Mouse (Mus musculus) limb, embryonic 15.5 days (tissue): ENCODE measurements around the gene Flt1. TPM values are rescaled to one million over a fixed set of nuclear protein-coding genes. Genes with fewer than 3 reads are reported as not detected.

Source experiments
- ATAC-seq: fragments of 200-750 bp; cut with Nextera tagmentation; 2 replicates; pipeline ENCODE4 v1.8.0; 2017; ENCODE audit warnings: low read depth, moderate TSS enrichment; ENCODE audit not compliant: insufficient number of reproducible peaks, low FRiP score, low TSS enrichment
- H3K27ac ChIP-seq: fragments of 300-500 bp; sonication (generic); 2 replicates; pipeline ENCODE4 v1.5.1; 2015; ENCODE audit warnings: moderate library complexity, mild to moderate bottlenecking, inconsistent platforms
- H3K27me3 ChIP-seq: fragments of 300-500 bp; sonication (generic); 2 replicates; pipeline ENCODE4 v1.6.1; 2015; ENCODE audit warnings: inconsistent platforms
- H3K36me3 ChIP-seq: fragments of 300-500 bp; sonication (generic); 2 replicates; pipeline ENCODE4 v1.6.1; 2015; ENCODE audit warnings: inconsistent platforms
- H3K4me1 ChIP-seq: fragments of 300-500 bp; sonication (generic); 2 replicates; pipeline ENCODE4 v1.6.1; 2015; ENCODE audit warnings: inconsistent platforms
- H3K4me2 ChIP-seq: fragments of 300-500 bp; sonication (generic); 2 replicates; pipeline ENCODE4 v1.6.1; 2015; ENCODE audit warnings: mild to moderate bottlenecking, inconsistent platforms
- H3K4me3 ChIP-seq: fragments of 300-500 bp; sonication (generic); 2 replicates; pipeline ENCODE4 v1.5.1; 2015; ENCODE audit warnings: mild to moderate bottlenecking, inconsistent platforms
- H3K9ac ChIP-seq: fragments of 300-500 bp; sonication (generic); 2 replicates; pipeline ENCODE4 v1.6.1; 2015; ENCODE audit warnings: inconsistent platforms
- H3K9me3 ChIP-seq: fragments of 300-500 bp; sonication (generic); 2 replicates; pipeline ENCODE4 v1.6.1; 2016; ENCODE audit warnings: inconsistent platforms
- WGBS: fragments of 180-500 bp; shearing (Covaris S2); methylation state at CpG from one replicate; pipeline ENCODE4 v1.1.7; 2015; 5-methylcytosine and 5-hydroxymethylcytosine counted together
- polyA plus RNA-seq: library from polyadenylated mRNA; unstranded; fragments of >200 nt; fragmentation: Nextera tagmentation; extraction: Ambion mirVana; gene quantifications from 2 replicates; pipeline ENCODE4 v1.2.1, GENCODE M21; 2015

Flt1 gene
- polyA plus RNA-seq, 1 experiment from 2014 or later, result 12.2 TPM

- H3K4me2 ChIP-seq, result peak overlapping the region; percentile 11
- H3K36me3 ChIP-seq, result no peaks in the 10 kb centered on the region
- WGBS, result 3% methylated on average over 15 of the region's 15 CpGs
- no peak for ATAC-seq
- no peak overlapping the region for H3K27ac ChIP-seq
- peaks cover 47% of the 10 kb centered on the region for H3K27me3 ChIP-seq
- H3K4me1 ChIP-seq, result peaks cover 20% of the 10 kb centered on the region
- H3K9ac ChIP-seq, result no peak overlapping the region
- no peak overlapping the region for H3K4me3 ChIP-seq
- H3K9me3 ChIP-seq, result no peaks in the 10 kb centered on the region
These were observed 22.3 kb upstream of the Flt1 start for GRCm38 (mm10) chr5:147748081-147748581.

- no peak for ATAC-seq
- H3K27me3 ChIP-seq, result peaks cover 24% of the 10 kb centered on the region
- no peak overlapping the region for H3K9ac ChIP-seq
- no peaks in the 10 kb centered on the region for H3K9me3 ChIP-seq
- H3K36me3 ChIP-seq, result no peaks in the 10 kb centered on the region
- peaks cover 6% of the 10 kb centered on the region; the same call in 1 of the 2 replicates for H3K4me1 ChIP-seq
- no peak overlapping the region for H3K4me2 ChIP-seq
- H3K27ac ChIP-seq, result no peak overlapping the region
- WGBS, result 90% methylated on average over 21 of the region's 21 CpGs
- H3K4me3 ChIP-seq, result no peak overlapping the region
These were observed 19.3 kb upstream of the Flt1 start for GRCm38 (mm10) chr5:147744900-147745653.

GRCm38 (mm10) chr5:147742468-147743111, 16.8 kb upstream of the Flt1 start:
- WGBS, result 76% methylated on average over 9 of the region's 9 CpGs
- no peaks in the 10 kb centered on the region for H3K36me3 ChIP-seq

GRCm38 (mm10) chr5:147736766-147737280, 11.0 kb upstream of the Flt1 start:
- Histone ChIP-seq H3K4me3 (no peak overlapping the region), H3K4me1 (no peaks in the 10 kb centered on the region), H3K9me3 (no peaks in the 10 kb centered on the region), H3K4me2 (no peak overlapping the region), H3K27me3 (no peaks in the 10 kb centered on the region), H3K27ac (no peak overlapping the region), H3K9ac (no peak overlapping the region), H3K36me3 (no peaks in the 10 kb centered on the region)
- WGBS, result 68% methylated on average over 8 of the region's 8 CpGs
- ATAC-seq, result no peak

More at GRCm38 (mm10) chr5:147742468-147743111, 16.8 kb upstream of the Flt1 start:
- ATAC-seq, result no peak
- Histone ChIP-seq H3K9me3 (no peaks in the 10 kb centered on the region), H3K4me1 (no peaks in the 10 kb centered on the region), H3K4me3 (no peak overlapping the region), H3K4me2 (no peak overlapping the region), H3K27ac (no peak overlapping the region), H3K9ac (no peak overlapping the region), H3K27me3 (0 out of 2 replicates have a peak, but pooled peaks cover under 1% of the 10 kb centered on the region)

- Histone ChIP-seq H3K9ac (no peak overlapping the region), H3K4me1 (no peaks in the 10 kb centered on the region), H3K27ac (no peak overlapping the region), H3K27me3 (peaks cover 16% of the 10 kb centered on the region), H3K36me3 (no peaks in the 10 kb centered on the region), H3K4me3 (no peak overlapping the region), H3K9me3 (no peaks in the 10 kb centered on the region), H3K4me2 (no peak overlapping the region)
- no peak for ATAC-seq
- WGBS, result 95% methylated on average over 1 of the region's 1 CpGs
These were observed 7.9 kb upstream of the Flt1 start for GRCm38 (mm10) chr5:147733682-147734081.

GRCm38 (mm10) chr5:147732926-147733325, 7.1 kb upstream of the Flt1 start:
- Histone ChIP-seq H3K4me2 (no peak overlapping the region), H3K4me1 (no peaks in the 10 kb centered on the region), H3K9ac (no peak overlapping the region), H3K4me3 (no peak overlapping the region), H3K9me3 (no peaks in the 10 kb centered on the region), H3K36me3 (no peaks in the 10 kb centered on the region), H3K27me3 (peaks cover 24% of the 10 kb centered on the region), H3K27ac (no peak overlapping the region)
- no peak for ATAC-seq
- WGBS, result 72% methylated on average over 5 of the region's 5 CpGs

- 10% methylated on average over 12 of the region's 12 CpGs for WGBS
These were observed 1.7 kb upstream of the Flt1 start for GRCm38 (mm10) chr5:147727481-147727880.

GRCm38 (mm10) chr5:147726701-147727393, 1.0 kb upstream of the Flt1 start:
- peak overlapping the region; percentile 90; the same call in 1 of the 2 replicates for H3K4me2 ChIP-seq
- WGBS, result 1% methylated on average over 18 of the region's 18 CpGs
- H3K27me3 ChIP-seq, result peaks cover 75% of the 10 kb centered on the region
- no peak for ATAC-seq
- H3K27ac ChIP-seq, result no peak overlapping the region
- peaks cover 22% of the 10 kb centered on the region for H3K4me1 ChIP-seq
- no peak overlapping the region for H3K9ac ChIP-seq
- no peaks in the 10 kb centered on the region for H3K9me3 ChIP-seq
- peak overlapping the region; percentile 47 for H3K4me3 ChIP-seq
- H3K36me3 ChIP-seq, result no peaks in the 10 kb centered on the region

More at GRCm38 (mm10) chr5:147727481-147727880, 1.7 kb upstream of the Flt1 start:
- ATAC-seq, result no peak
- H3K36me3 ChIP-seq, result no peaks in the 10 kb centered on the region
- H3K9ac ChIP-seq, result no peak overlapping the region
- H3K27me3 ChIP-seq, result peaks cover 71% of the 10 kb centered on the region
- H3K27ac ChIP-seq, result no peak overlapping the region
- peaks cover 22% of the 10 kb centered on the region for H3K4me1 ChIP-seq
- no peak overlapping the region for H3K4me3 ChIP-seq
- H3K4me2 ChIP-seq, result no peak overlapping the region
- no peaks in the 10 kb centered on the region for H3K9me3 ChIP-seq

- WGBS, result under 1% methylated on average over 64 of the region's 69 CpGs
- no peak overlapping the region for H3K27ac ChIP-seq
These were observed 623 bp downstream of the Flt1 start for GRCm38 (mm10) chr5:147724945-147725830.

GRCm38 (mm10) chr5:147724391-147724790, 1.4 kb downstream of the Flt1 start:
- Histone ChIP-seq H3K27me3 (peaks cover 90% of the 10 kb centered on the region), H3K9ac (no peak overlapping the region), H3K36me3 (no peaks in the 10 kb centered on the region), H3K9me3 (no peaks in the 10 kb centered on the region), H3K27ac (no peak overlapping the region), H3K4me3 (peak overlapping the region; percentile 47), H3K4me2 (no peak overlapping the region), H3K4me1 (peaks cover 22% of the 10 kb centered on the region)
- ATAC-seq, result no peak
- 1% methylated on average over 14 of the region's 14 CpGs for WGBS

More at GRCm38 (mm10) chr5:147724945-147725830, 623 bp downstream of the Flt1 start:
- Histone ChIP-seq H3K36me3 (no peaks in the 10 kb centered on the region), H3K9ac (peak overlapping the region; percentile 5), H3K4me3 (peak overlapping the region; percentile 47), H3K4me1 (peaks cover 22% of the 10 kb centered on the region), H3K4me2 (peak overlapping the region; percentile 90), H3K27me3 (peaks cover 88% of the 10 kb centered on the region), H3K9me3 (no peaks in the 10 kb centered on the region)
- ATAC-seq, result peak; percentile 41

- Histone ChIP-seq H3K4me2 (no peak overlapping the region), H3K27ac (no peak overlapping the region), H3K27me3 (peaks cover 89% of the 10 kb centered on the region), H3K4me3 (peak overlapping the region; percentile 16), H3K9me3 (no peaks in the 10 kb centered on the region), H3K36me3 (no peaks in the 10 kb centered on the region), H3K4me1 (peaks cover 22% of the 10 kb centered on the region), H3K9ac (no peak overlapping the region)
- ATAC-seq, result no peak
- WGBS, result 6% methylated on average over 17 of the region's 17 CpGs
These were observed 2.0 kb downstream of the Flt1 start for GRCm38 (mm10) chr5:147723811-147724210.
